Mouse (Mus musculus): ENCODE results near the gene Pde8b.

GRCm38 (mm10) chr13:94979081-94979480 is 271.1 kb downstream of the Pde8b start:
- TF ChIP-seq CTCF (conservative IDR thresholded peaks at IDR 0.05; ENCODE audit: low read length) (no peak), POU5F1 (IDR thresholded peaks at IDR 0.05; ENCODE audit: borderline replicate concordance, low read length) (no peak), NANOG (IDR thresholded peaks at IDR 0.05; ENCODE audit: borderline replicate concordance, low read length) (no peak)
